Mouse (Mus musculus) kidney, postnatal 4 days (tissue): ENCODE data around the gene Moap1.

Experiments
- DNase-seq, 2 experiments: peaks; one replicate each; pipeline ENCODE4 v3.0.0; 2021; ENCODE audit warnings: mixed read lengths in 2 of 2

Moap1 gene

DNA sequence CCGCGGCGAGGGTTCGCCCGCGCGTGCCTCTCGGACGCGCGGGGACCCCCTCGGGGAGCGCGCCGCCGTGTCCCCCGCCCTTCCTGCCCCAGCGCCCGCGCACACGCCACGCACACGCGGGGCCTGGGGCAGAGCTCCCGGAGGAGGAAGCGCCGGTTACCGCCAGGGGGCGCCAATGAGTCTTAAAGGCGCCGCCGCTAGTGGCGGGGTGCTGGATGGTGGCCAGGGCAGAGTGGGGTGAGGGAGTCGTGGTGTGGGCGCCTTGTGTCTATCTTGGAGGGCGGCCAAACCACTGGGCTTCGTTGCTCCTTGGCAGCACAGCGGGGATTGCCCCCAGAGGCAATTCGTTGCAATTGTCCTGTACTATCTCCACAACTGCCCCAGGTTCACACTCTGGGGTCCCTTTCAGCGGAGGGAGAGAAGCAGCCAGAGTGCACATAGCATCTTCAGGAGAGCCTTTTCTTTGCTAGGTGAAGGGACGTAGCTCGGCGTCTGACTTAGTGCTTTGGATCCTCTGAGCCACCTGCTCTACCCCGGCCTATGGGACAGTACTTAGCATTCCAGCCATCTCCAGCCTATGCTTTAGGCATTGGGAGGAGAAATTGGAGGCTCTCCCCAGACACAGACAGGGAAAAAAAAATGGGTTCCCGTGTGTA lies 38.1 kb downstream of the Moap1 start:
- DNase-seq: peak; percentile 92 to 94

DNA sequence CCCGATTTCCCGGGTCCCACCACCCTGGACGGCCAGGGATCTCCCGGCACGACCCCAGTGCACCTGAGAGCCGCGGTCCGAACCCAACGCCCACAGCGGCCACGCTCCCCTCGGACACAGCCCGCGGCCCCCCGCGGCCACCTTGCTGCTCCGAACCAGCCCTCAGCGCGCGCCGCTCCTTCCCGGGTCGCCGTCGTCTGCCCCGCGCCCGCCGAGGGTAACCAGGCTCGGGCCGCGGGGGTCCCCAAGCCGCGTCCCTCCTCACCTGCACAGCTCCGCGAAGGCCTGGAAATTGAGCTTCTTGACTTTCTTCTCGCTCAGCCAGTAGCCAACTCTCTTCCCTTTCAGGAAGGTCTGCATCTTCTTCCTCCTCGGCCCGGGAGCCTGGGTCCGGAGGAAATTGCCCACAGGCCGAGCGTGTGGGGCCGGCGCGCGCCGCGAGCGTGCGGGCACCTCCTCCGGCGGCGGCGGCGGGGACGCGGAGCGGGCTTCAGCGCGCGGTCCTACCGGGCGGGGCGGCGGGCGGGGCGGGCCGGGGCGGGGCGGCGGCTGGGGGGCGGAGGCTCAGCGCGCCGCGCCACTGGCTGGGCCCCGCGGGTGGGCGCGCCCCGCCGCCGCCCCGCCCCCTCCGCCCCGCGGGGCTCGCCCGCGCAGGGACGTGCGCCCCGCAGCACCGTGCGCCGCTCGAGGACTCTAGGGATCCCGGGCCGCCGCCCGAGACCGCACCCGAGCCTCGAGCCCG lies 38.8 kb downstream of the Moap1 start, which contains the start of gene Itpk1:
Gene Itpk1 (minus strand): TSS at position 474 of the 742 bp plus-strand sequence.
- DNase-seq: peak; percentile 70 to 82

DNA sequence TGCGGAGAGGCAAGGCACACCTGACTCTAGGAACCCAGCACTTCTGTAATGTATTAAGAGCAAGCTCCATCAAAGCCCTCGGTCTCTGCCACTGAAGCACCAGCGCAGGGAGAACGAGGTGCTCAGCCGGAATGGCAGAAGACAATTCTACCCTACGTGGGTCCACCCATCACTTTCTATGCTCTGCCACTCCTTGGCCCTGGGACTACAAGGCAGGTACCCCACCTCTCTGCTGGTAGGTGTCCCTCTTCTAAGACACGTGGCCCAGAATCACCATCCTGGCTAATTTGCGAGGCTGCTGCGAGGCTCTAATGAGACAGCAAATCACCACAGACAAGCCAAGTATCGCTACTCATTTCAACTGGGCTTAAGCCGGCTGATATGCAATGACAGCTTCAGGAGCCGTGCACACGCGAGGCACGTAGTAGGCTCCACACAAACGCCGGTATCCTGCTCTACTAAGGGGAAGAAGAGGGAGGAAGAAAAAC lies 39.5 kb downstream of the Moap1 start:
- no peak for DNase-seq

DNA sequence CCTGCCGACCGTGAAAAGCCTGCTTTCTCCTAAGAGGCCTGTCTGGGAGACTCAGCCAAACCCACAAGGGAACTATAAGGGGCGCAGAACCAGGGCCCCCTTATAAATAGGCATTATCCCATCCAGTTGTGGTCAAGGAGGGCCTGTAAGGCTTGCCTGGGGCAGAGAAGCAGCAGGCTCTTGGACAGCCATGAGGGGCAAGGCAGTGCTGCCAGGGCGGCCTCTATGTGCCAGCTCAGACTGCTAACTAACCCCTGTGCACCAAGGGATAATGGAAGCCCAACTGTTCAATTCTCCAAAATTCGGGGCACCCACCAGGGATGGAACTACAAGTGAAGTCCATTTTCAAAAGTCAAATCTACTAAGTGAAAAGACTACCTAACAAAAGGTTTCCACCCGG lies 40.0 kb downstream of the Moap1 start:
- DNase-seq: no peak

DNA sequence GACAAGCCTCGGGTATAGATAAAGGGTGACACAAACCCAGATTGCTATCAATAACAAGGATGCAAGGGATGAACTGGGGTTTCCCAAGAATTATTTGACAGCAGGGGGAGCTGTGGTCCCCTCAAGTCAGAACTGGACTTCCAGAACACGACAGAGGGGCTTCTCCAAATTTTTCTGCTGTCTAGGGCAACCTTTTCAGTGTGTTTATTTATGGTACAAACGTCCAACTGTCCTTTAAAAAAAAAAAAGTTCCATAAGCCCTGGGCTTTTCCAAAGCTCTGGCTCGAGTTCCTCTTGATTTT lies 40.4 kb downstream of the Moap1 start:
- DNase-seq: peak; percentile 50 to 67

DNA sequence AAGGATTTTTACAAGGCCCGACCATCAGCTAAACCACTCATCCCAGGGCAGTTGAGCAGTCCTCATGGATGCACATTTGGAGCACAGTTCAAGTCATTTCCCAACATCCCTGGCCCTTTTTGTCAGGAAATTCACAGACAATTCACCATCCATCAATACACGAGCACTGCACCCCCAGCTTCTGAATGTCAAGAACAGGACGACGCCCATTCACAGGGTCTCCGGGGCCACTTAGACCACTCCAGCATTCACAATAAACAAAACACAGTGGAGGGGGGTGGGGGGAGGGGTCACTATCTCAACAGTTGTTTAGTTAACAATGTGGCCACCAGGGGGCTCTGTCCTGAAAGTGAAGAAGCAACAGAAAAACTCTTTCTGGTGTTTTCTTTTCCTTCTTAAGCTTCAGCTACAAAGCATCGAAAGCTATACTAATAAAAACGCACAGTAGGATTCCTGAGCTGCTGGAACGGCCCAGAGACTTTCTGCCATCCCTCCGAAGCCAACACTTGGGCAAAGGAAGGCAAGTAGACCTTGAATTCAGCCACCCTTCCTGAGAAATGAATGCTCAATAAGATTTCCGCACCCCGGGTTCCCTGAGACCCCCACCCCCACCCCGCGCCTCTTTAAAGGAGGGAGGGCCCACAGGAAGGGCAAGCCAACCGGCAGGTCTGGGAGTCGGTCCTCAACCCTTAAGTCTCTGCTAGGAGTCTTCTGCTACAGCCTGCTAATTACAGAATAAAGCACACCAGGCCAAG lies 40.9 kb downstream of the Moap1 start:
- peak; percentile 93 to 94 for DNase-seq

DNA sequence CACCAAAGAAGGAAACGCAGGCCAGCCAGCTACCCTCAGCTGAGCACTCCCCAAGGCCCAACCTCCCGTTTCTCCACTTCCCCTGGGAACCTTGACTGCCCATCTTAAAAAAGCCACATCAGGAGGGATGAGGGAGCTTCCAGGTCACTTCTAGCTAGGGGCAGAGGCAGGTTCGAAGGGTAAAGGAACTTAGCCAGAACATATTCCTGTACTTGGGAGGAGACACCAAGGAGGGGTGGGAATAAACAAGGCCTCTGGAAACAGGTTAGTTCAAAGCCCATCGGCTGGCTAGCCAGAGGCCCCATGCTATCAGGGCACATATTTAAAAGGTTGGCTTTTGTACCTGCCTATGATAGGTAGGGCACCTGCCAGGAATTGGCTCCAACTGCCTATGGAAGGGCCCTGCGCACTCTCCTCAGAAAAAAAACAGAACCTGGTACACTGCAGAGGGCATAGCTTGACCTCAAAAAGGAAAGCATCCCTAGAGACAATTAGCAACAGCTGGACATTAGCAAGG lies 41.7 kb downstream of the Moap1 start:
- no peak for DNase-seq

DNA sequence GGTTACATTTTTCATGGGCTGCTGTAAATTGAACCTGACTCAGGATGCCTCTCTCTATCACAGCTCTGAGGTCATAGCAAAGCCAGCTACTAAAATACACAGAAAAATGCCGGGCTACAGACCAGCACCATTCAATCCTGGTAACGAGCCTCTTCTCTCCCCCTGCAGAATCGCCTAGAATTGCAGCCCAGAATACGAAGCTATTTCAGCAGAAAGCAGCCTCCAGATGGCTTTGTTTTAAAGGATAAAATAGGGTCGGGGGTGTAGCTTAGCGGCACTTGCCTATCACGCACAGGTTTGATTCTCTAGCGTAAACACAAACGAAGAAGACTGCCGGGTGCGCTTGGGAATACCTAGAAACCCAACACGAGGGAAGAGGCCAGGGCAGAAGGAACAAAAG lies 43.0 kb downstream of the Moap1 start:
- no peak for DNase-seq

DNA sequence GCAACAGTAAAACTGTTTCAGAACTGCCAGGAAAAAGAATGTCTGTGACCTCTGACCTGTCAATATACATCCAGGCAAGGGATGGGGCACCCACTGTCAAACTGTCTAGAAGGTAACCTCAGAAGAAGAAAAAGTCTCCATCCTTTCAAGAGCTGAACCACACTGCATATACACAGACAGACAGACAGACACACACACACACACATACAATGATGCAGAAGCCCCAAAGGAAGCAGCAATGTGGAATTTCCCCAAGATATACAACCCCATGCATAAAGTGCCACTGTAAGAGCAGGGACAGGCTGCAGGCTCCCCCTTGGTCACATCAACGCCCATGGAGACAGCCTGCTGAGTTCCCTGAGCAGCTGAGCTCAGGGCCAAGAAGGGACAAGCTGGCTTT lies 44.3 kb downstream of the Moap1 start:
- no peak for DNase-seq

DNA sequence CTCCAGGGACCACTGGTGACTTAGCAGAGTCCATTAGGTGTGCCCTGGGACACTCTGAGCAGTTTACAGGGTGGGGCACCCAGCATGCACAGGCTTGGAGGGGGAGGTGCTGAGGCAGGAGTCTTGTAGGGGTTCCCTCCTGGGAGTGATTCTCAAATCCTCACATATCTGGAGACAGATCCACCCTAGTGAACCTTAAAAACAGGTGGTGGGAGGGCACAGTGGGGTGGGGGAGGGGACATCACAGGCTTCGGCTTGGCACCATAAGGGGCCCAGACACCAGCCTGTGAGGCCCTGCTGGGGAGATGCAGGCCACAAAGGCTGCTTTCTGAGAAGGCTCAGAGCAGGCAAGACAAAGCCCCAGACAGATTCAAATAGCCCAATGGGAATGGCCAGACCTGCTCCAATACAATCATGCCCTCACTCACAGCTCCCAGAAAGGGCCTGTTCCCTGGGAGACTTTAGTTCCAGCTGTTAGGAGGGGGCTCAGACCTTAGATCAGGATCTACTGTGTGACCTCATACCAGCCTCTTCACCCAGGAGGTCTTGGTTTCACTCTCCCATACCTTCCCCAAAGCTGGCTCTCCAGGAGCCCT lies 45.3 kb downstream of the Moap1 start:
- no peak for DNase-seq

DNA sequence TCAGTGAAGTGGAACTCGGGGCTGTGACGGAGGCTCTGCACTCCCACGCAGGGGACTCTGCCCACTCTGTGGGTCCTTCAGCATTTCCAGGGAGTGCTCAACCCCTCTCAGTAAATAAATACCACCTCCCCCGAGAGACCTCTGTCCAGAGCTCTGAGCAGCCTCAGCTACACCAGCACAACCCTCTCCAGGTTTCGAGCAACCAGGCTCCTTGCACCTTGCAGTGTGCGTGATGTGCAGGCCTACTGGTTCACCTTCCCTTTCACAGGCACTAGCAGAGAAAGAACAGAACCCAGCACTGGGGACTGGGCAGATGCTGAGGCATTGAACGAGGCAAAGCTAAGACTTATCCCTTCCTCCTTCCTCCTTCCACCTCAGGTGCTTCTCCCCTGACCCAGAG lies 46.1 kb downstream of the Moap1 start:
- no peak for DNase-seq

DNA sequence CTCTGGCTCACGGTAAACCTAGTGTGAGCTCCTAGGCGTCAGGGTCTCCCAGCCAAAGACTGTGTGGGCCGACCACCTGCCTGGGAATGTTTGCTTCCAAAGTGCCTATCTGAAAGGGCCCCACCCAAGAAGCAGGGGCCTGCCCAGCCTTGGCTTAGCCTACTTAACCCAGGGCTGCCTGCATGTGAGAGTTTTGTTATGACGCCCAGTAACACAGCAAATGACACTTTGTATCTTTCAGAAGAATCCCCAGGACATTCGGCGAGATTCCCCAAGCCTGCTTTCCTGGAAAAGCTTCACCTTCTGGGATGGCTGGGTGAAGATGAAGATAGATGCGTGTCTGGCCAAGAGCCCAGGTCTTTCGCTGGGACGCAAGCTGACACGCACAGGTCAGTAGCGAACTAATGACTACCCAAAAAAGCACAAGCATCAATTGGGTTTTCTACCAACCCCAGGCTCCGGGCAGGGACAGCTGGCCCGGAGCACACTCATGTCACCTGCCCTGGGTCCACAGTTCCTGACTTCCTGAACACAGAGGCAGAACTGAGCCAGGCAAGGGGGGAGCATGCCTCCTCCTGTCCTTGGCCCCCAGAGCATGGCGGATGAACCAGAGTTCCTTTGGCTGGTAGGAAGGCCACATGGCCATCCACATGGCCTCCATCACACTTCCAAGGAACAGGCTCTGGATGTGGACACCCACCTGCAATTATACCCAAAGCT lies 46.7 kb downstream of the Moap1 start:
- DNase-seq: no peak

DNA sequence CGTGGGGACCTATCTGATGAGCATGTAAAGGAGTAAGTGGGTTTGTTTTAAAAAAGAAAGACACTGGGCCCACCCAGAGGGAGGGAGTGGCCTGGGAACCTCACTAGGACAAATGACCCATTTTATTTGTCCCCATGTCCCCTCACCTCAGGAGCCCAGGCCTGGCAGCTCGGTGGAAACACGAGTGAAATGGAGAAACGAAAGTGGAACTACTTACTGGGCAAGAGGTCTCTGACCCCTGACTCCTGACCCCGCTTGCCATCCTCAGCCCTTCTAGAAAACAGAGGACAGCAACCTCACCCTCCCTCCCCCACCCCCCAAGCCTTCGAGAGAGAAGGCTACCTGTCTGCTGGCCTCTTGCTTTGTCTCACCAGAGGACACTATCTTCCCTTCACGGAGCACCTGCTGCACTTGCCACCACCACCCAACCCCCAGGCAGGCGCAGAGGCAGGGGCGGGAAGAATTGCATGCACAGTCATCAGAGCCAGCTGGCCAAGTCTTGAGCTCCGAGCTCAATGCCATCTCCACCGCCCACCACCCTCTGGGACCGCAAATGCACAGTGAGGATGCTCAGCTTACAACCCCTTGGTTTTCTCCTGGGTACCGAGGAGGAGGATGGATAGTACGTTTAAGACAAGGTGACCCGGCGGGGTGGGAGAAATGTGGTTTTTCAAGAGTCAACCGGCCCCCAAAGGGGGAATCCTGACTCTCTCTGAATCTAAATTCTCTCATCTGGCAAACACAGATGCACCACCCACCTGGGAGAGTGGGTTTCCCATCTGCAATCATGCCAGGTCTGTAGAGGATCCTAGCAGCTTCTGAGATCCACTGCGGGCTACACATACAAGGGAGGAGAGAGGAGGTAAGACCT lies 47.9 kb downstream of the Moap1 start:
- DNase-seq: no peak
